Mouse (Mus musculus) CH12.LX (cell line): ENCODE measurements around the gene Pnmal2. TPM values are rescaled to one million over a fixed set of nuclear protein-coding genes. Genes with fewer than 3 reads are reported as not detected.

Experiments used
- DNase-seq: peaks from one replicate; pipeline ENCODE4 v3.0.0-alpha.2; 2013; ENCODE audit errors: extremely low read depth
- H3K27ac ChIP-seq: 2 replicates; pipeline ENCODE4 v1.5.1; 2012; ENCODE audit warnings: low read depth, mild to moderate bottlenecking, control low read depth, moderate library complexity; ENCODE audit not compliant: insufficient read depth
- H3K27me3 ChIP-seq: replicated peaks from 2 replicates; pipeline ENCODE3; 2012; ENCODE audit warnings: inconsistent platforms
- H3K36me3 ChIP-seq, 2 experiments: replicated peaks in 1 of 2; 2 replicates each; pipeline versions ENCODE3 to v1.6.1; 2012; ENCODE audit warnings: inconsistent platforms in 1 of 2, low read length in 1 of 2, mild to moderate bottlenecking in 1 of 2, mixed read lengths in 1 of 2, moderate library complexity in 1 of 2; ENCODE audit not compliant: control insufficient read depth in 1 of 2, insufficient read depth in 1 of 2
- H3K4me1 ChIP-seq, 2 experiments: 2 replicates each; pipeline ENCODE4 v1.6.1; 2012; ENCODE audit warnings: inconsistent platforms in 1 of 2, moderate library complexity in 1 of 2; ENCODE audit not compliant: insufficient read depth in 2 of 2, control insufficient read depth in 1 of 2
- H3K4me2 ChIP-seq: 2 replicates; pipeline ENCODE4 v1.6.1; 2012; ENCODE audit warnings: low read depth, mild to moderate bottlenecking, control low read depth; ENCODE audit not compliant: poor library complexity, insufficient read depth, severe bottlenecking
- H3K4me3 ChIP-seq, 3 experiments: fragments of 150-350 bp in 1 of 3; sonication (generic) in 1 of 3; replicated peaks in 1 of 3; 2 replicates each; pipeline versions ENCODE3 to v1.5.1; 2011 to 2012; ENCODE audit warnings: low read depth in 2 of 3, low read length in 2 of 3, mild to moderate bottlenecking in 2 of 3, moderate library complexity in 2 of 3, control low read depth in 1 of 3, improper control_type of control experiment in 1 of 3, inconsistent platforms in 1 of 3, mixed read lengths in 1 of 3; ENCODE audit not compliant: poor library complexity in 1 of 3
- H3K79me2 ChIP-seq: replicated peaks from 2 replicates; pipeline ENCODE4 v1.6.1; 2012; ENCODE audit warnings: mild to moderate bottlenecking, moderate library complexity; ENCODE audit not compliant: control insufficient read depth, poor library complexity, insufficient read depth, severe bottlenecking; ENCODE audit errors: extremely low read depth
- H3K9ac ChIP-seq: 2 replicates; pipeline ENCODE4 v1.6.1; 2012; ENCODE audit warnings: low read depth, mild to moderate bottlenecking, control low read depth, moderate library complexity; ENCODE audit not compliant: insufficient read depth
- H3K9me3 ChIP-seq: replicated peaks from 2 replicates; pipeline ENCODE3; 2012; ENCODE audit warnings: low read length, inconsistent platforms, mixed read lengths
- BHLHE40 ChIP-seq: IDR thresholded peaks from 2 replicates; pipeline ENCODE4 v1.6.1; 2011; ENCODE audit warnings: mild to moderate bottlenecking, low read depth, low read length, improper control_type of control experiment
- CHD2 ChIP-seq: IDR thresholded peaks from 2 replicates; pipeline ENCODE4 v1.6.1; 2011; ENCODE audit warnings: low read length, improper control_type of control experiment
- CTCF ChIP-seq, 2 experiments: IDR thresholded peaks in 1 of 2; conservative IDR thresholded peaks in 1 of 2; 2 replicates each; pipeline ENCODE4 v1.5.1; 2011 to 2012; ENCODE audit warnings: low read depth in 2 of 2, low read length in 2 of 2, improper control_type of control experiment in 1 of 2, inconsistent platforms in 1 of 2, mild to moderate bottlenecking in 1 of 2, moderate library complexity in 1 of 2
- E2F4 ChIP-seq: IDR thresholded peaks from 2 replicates; pipeline ENCODE4 v1.6.1; 2011; ENCODE audit warnings: low read depth, low read length, improper control_type of control experiment; ENCODE audit not compliant: insufficient replicate concordance
- ELF1 ChIP-seq: IDR thresholded peaks from 2 replicates; pipeline ENCODE4 v1.6.1; 2014; ENCODE audit warnings: low read depth, mild to moderate bottlenecking, inconsistent platforms, low read length, improper control_type of control experiment
- EP300 ChIP-seq: IDR thresholded peaks from 2 replicates; pipeline ENCODE4 v1.6.1; 2011; ENCODE audit warnings: low read length, improper control_type of control experiment
- ETS1 ChIP-seq: conservative IDR thresholded peaks from 2 replicates; pipeline ENCODE4 v1.6.1; 2012; ENCODE audit warnings: low read depth, mild to moderate bottlenecking, inconsistent platforms, low read length, improper control_type of control experiment, moderate library complexity
- IRF4 ChIP-seq: IDR thresholded peaks from 2 replicates; pipeline ENCODE4 v1.6.1; 2014; ENCODE audit warnings: low read depth, mild to moderate bottlenecking, inconsistent platforms, low read length, improper control_type of control experiment
- JUND ChIP-seq: conservative IDR thresholded peaks from 2 replicates; pipeline ENCODE4 v1.6.1; 2011; ENCODE audit warnings: low read depth, low read length, improper control_type of control experiment
- KAT2A ChIP-seq: IDR thresholded peaks from 2 replicates; pipeline ENCODE4 v1.6.1; 2012; ENCODE audit warnings: low read length, improper control_type of control experiment, inconsistent platforms; ENCODE audit not compliant: insufficient replicate concordance
- MAZ ChIP-seq: IDR thresholded peaks from 2 replicates; pipeline ENCODE4 v1.6.1; 2012; ENCODE audit warnings: low read depth, mild to moderate bottlenecking, inconsistent platforms, low read length, improper control_type of control experiment, moderate library complexity
- MEF2A ChIP-seq: IDR thresholded peaks from 2 replicates; pipeline ENCODE4 v1.6.1; 2014; ENCODE audit warnings: low read depth, mild to moderate bottlenecking, inconsistent platforms, low read length, improper control_type of control experiment, borderline replicate concordance
- MXI1 ChIP-seq: IDR thresholded peaks from 2 replicates; pipeline ENCODE4 v1.6.1; 2011; ENCODE audit warnings: mild to moderate bottlenecking, low read depth, low read length, improper control_type of control experiment
- MYC ChIP-seq: IDR thresholded peaks from 2 replicates; pipeline ENCODE4 v1.6.1; 2011; ENCODE audit warnings: low read depth, mild to moderate bottlenecking, improper control_type of control experiment, low read length
- NELFE ChIP-seq: IDR thresholded peaks from 2 replicates; pipeline ENCODE4 v1.6.1; 2011; ENCODE audit warnings: low read depth, low read length, improper control_type of control experiment
- PAX5 ChIP-seq: IDR thresholded peaks from 2 replicates; pipeline ENCODE4 v1.6.1; 2012; ENCODE audit warnings: low read length, inconsistent platforms, mixed read lengths
- POLR2A ChIP-seq: IDR thresholded peaks from 2 replicates; pipeline ENCODE4 v1.6.1; 2011; ENCODE audit warnings: low read depth, mild to moderate bottlenecking, improper control_type of control experiment, low read length
- POLR2AphosphoS2 ChIP-seq: IDR thresholded peaks from 2 replicates; pipeline ENCODE4 v1.6.1; 2011; ENCODE audit warnings: low read depth, low read length, improper control_type of control experiment
- SIN3A ChIP-seq: IDR thresholded peaks from 2 replicates; pipeline ENCODE4 v1.6.1; 2012; ENCODE audit warnings: low read length, improper control_type of control experiment, inconsistent platforms
- SMC3 ChIP-seq: IDR thresholded peaks from 2 replicates; pipeline ENCODE4 v1.6.1; 2011; ENCODE audit warnings: low read depth, low read length, improper control_type of control experiment
- TBP ChIP-seq: conservative IDR thresholded peaks from 2 replicates; pipeline ENCODE4 v1.6.1; 2011; ENCODE audit warnings: low read depth, low read length, improper control_type of control experiment
- UBTF ChIP-seq: IDR thresholded peaks from 2 replicates; pipeline ENCODE4 v1.6.1; 2012; ENCODE audit warnings: low read depth, mild to moderate bottlenecking, inconsistent platforms, low read length, improper control_type of control experiment, moderate library complexity
- USF1 ChIP-seq: IDR thresholded peaks from 2 replicates; pipeline ENCODE4 v1.6.1; 2014; ENCODE audit warnings: low read depth, mild to moderate bottlenecking, inconsistent platforms, low read length, improper control_type of control experiment
- ZKSCAN1 ChIP-seq: IDR thresholded peaks from 2 replicates; pipeline ENCODE4 v1.6.1; 2012; ENCODE audit warnings: low read depth, inconsistent platforms, low read length, improper control_type of control experiment, borderline replicate concordance
- ZMIZ1 ChIP-seq: IDR thresholded peaks from 2 replicates; pipeline ENCODE4 v1.6.1; 2012; ENCODE audit warnings: low read depth, mild to moderate bottlenecking, inconsistent platforms, low read length, improper control_type of control experiment
- dilution Hi-C: fragments of 300-500 bp; cut with MboI; formaldehyde crosslinking; loops from 2 replicates; pipeline ENCODE4 v1.14.3; 2020; ENCODE audit warnings: low sequenced_read_pairs; ENCODE audit not compliant: extremely low pct_unique_long_range_greater_than_20kb, extremely low pct_ligation_motif_present
- in situ Hi-C: fragments of 300-500 bp; cut with MboI; formaldehyde crosslinking; loops from 3 replicates; pipeline ENCODE4 v1.14.3; 2019; ENCODE audit warnings: low sequenced_read_pairs, low pct_ligation_motif_present, low pct_unique_long_range_greater_than_20kb, mixed read lengths
- polyA plus RNA-seq: library from polyadenylated mRNA; unstranded; fragments of >175 nt; gene quantifications from 2 replicates; pipeline ENCODE4 v1.2.1, GENCODE M21; 2012; ENCODE audit warnings: low read depth; ENCODE audit not compliant: insufficient read length
- total RNA-seq, 2 experiments: library from RNA; depleted of rRNA; stranded (reverse); fragments of 300-350 nt in 1 of 2; fragments of >200 nt in 1 of 2; gene quantifications; 2 replicates each; pipeline ENCODE4 v1.2.3; 2012 to 2014

The Pnmal2 gene
- total and polyA plus RNA-seq, 3 experiments: 0.09 to 0.38 TPM; not detected in 1

DNA sequence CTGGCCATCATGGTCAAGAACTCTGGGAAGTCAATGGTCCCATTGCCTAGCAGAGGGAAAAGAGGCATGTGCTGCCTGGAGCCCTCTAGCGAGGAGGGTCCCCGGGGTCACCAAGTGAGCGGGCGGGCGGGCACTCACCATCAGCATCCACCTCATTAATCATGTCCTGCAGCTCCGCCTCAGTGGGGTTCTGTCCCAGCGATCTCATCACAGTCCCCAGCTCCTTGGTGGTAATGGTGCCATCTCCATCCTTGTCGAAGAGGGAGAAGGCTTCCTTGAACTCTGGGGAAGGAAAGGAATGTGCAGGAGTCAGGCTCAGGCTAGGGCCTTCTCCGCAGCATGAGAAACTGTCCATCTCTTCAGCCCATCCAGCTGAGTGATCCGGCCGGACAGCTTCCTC, 27.0 kb upstream of the Pnmal2 start:
- no peak overlapping the region for H3K9ac ChIP-seq
- no peaks in the 10 kb centered on the region for H3K9me3 ChIP-seq
- H3K4me1 ChIP-seq: peaks cover 2 to 34% of the 10 kb centered on the region in 2 experiments
- no peak for DNase-seq
- TF ChIP-seq IRF4 (no peak), NELFE (no peak)
- TF ChIP-seq, all 38 proteins: peak for 0
- no peak overlapping the region for H3K27ac ChIP-seq
- no peak overlapping the region for H3K4me2 ChIP-seq
- peaks cover 62 to 95% of the 10 kb centered on the region in 2 experiments for H3K36me3 ChIP-seq
- dilution Hi-C loops (no loop called here), in situ Hi-C loops (no loop called here)
- H3K79me2 ChIP-seq: peaks cover 29% of the 10 kb centered on the region
- no peaks in the 10 kb centered on the region for H3K27me3 ChIP-seq
- no peak overlapping the region for H3K4me3 ChIP-seq

DNA sequence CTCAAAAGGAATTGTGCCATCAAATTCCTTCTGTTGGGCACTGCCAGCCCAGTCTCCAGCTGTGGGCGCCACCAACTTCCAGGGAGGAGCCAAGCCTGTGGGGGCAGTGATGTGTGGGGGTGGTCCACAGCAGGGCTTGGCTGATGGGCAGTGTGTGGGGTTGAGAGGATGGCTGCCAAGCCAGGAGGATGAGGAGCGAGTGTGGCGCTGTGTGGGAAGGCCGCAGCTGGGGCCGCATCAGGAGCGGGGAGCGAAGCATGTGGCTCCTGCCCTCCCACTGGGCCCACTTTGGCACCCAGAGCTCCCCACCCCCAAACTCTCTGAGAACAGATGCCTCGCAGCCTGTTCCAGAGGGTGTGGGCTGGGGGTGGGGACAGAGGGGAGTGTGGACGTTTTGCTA, 26.5 kb upstream of the Pnmal2 start:
- in situ Hi-C loops: no loop called here

DNA sequence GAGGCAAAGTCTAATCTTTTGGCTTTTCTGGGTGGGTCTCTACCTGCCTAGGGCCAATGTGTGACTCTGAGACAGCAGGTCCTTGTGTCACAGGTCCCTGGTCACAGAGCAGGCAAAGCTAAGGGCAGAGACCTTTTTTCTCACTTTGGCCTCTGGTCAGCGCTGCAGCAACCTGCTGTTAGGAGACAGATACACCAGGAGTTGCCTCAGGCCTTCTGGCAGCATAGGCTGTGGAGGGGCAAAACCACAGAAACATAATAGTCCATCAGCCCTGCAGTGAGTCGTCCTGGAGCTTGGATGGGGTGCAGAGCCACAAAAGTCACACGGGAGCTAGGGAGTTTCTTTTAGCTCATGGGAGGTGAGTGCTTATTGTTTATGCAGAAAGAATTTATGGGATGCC, 25.8 kb upstream of the Pnmal2 start:
- Histone ChIP-seq H3K9me3 (no peaks in the 10 kb centered on the region), H3K79me2 (peaks cover 41% of the 10 kb centered on the region), H3K4me1 (peaks cover 4 to 30% of the 10 kb centered on the region in 2 experiments), H3K4me2 (no peak overlapping the region), H3K4me3 (no peak overlapping the region), H3K27me3 (no peaks in the 10 kb centered on the region), H3K27ac (no peak overlapping the region), H3K9ac (no peak overlapping the region), H3K36me3 (peaks cover 62 to 87% of the 10 kb centered on the region in 2 experiments)
- dilution Hi-C loops (no loop called here), in situ Hi-C loops (no loop called here)
- no peak for TF ChIP-seq NELFE
- TF ChIP-seq POLR2AphosphoS2: no peak
- no peak for TF ChIP-seq TBP
- TF ChIP-seq ELF1: no peak
- no peak for TF ChIP-seq MEF2A
- TF ChIP-seq SIN3A: no peak
- no peak for TF ChIP-seq ETS1
- TF ChIP-seq PAX5: no peak
- no peak for TF ChIP-seq USF1
- no peak for TF ChIP-seq IRF4
- TF ChIP-seq MAZ: no peak
- DNase-seq: no peak

More for the DNA sequence above, 26.5 kb upstream of the Pnmal2 start:
- Histone ChIP-seq H3K27me3 (no peaks in the 10 kb centered on the region), H3K4me1 (peaks cover 4 to 37% of the 10 kb centered on the region in 2 experiments), H3K9ac (no peak overlapping the region), H3K36me3 (peaks cover 62 to 94% of the 10 kb centered on the region in 2 experiments), H3K27ac (no peak overlapping the region), H3K9me3 (no peaks in the 10 kb centered on the region), H3K4me3 (no peak overlapping the region), H3K79me2 (peaks cover 35% of the 10 kb centered on the region), H3K4me2 (no peak overlapping the region)
- TF ChIP-seq ZMIZ1 (no peak), MXI1 (no peak), CHD2 (no peak), JUND (no peak), SIN3A (no peak), BHLHE40 (no peak), KAT2A (no peak), MYC (no peak), USF1 (no peak), ETS1 (no peak), ZKSCAN1 (no peak), UBTF (no peak), EP300 (no peak), CTCF (conservative IDR thresholded peaks at IDR 0.05 in 1 of 2, IDR thresholded peaks at IDR 0.05 in 1 of 2; ENCODE audit: low read depth in 2 of 2, low read length in 2 of 2) (no peak), SMC3 (no peak), POLR2A (no peak), E2F4 (no peak)
- no peak for DNase-seq
- dilution Hi-C loops: no loop called here
